Mouse (Mus musculus) thymus, adult 2 months (tissue): ENCODE measurements around the gene H2-DMb1.

ENCODE experiments used
- CTCF ChIP-seq: fragments of 200-500 bp; IDR thresholded peaks from 2 replicates; pipeline ENCODE4 v1.5.1; 2012; ENCODE audit warnings: mild to moderate bottlenecking, control low read depth, low read length, moderate library complexity, borderline replicate concordance; ENCODE audit not compliant: control insufficient read depth, poor library complexity, insufficient read depth; ENCODE audit errors: extremely low read depth
- POLR2A ChIP-seq: fragments of 200-500 bp; IDR thresholded peaks from 2 replicates; pipeline ENCODE4 v1.6.1; 2012; ENCODE audit warnings: mild to moderate bottlenecking, low read length, control low read depth, moderate library complexity; ENCODE audit not compliant: control insufficient read depth, poor library complexity, insufficient read depth; ENCODE audit errors: extremely low read depth

DNA sequence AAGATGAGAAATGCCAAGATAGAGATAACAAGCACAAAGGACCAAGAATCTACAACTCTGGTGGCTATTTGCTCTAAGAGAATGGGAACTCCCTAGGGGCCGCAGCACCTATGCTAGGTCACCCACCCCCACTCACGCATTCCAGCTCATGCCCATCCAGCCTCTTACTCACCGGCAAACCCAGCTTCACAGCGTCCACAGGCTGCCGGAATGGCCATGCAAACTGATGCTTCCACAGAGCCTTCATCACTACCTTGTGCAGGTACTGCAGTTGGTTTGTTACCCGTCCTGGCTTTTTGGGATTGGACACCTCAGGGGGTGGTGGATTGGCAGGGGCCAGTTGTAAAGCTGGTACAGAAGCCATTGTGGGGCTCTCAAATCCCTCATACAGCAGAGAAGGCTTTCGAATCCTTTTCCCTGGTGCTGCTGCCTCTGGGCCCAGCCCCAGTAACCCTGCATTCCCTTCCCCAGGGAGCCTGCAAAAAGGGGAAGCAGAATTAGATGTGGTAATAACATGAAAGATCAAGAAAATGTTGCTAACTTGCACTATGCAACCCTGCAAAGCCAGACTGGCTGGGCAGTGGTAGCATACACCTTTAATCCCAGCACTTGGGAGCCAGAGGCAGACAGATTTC lies 36.0 kb upstream of the H2-DMb1 start:
- TF ChIP-seq CTCF: no peak
- no peak for TF ChIP-seq POLR2A
